Mouse (Mus musculus): ENCODE measurements at regions not wholly inside any gene's neighbourhood (a gene's known extent, or its start where the extent isn't known, plus 50 kb on each side); places are given as distances from the start of the nearest gene placed in this dataset.
"Not testable (repeated sequence)": the region's sequence is repeated elsewhere in the genome, so short reads cannot be mapped to it uniquely, and the experiment has no call there.

DNA sequence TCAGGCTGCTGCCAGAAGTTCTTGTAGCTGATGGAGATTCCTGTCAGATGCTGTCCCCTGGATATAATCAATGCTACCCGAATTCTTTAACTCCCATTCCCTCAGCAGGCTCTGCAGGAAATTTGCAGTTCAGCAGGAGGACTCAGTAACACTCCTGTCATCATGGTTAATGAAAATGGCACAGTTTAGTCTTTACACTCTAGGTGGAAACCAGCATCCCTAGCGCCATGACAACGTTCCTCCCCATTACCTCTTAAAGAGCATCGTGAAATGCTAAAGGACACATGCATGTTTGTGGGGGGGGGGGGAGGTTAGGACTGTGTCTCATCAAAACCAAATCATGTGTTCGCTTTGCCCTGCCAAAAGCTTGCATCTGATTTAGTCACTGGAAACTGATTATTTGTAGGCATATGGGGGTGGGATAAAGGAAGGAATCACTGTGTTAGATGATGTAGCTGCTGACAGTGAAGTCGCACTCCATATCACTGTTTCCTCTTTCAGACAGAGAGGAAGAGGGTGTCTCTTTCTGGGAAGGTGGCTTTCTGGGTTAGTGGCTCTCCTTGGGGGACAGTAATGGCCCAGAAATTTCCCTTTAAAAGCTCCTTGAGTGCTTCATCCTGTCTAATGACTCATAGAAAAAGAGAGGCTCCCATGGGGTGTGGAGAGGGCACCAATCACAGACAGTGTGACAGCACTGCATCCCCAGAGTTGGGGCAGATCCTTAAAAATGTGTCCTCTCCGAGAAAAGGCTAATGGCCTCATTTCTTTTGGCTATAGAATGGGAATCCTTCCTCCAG is 351.5 kb downstream of the Plekhb2 start:
- 78% methylated on average over 7 of the region's 7 CpGs for WGBS
- H3K4me1 ChIP-seq = no peaks in the 10 kb centered on the region
- no peak for ATAC-seq (ENCODE audit: insufficient number of reproducible peaks, insufficient read depth, low FRiP score, low TSS enrichment, low read depth)
- no peak overlapping the region for H3K9ac ChIP-seq
- H3K27ac ChIP-seq = no peak overlapping the region
- H3K9me3 ChIP-seq = no peaks in the 10 kb centered on the region
- no peak overlapping the region for H3K4me3 ChIP-seq
- no peaks in the 10 kb centered on the region for H3K36me3 ChIP-seq
- no peaks in the 10 kb centered on the region for H3K27me3 ChIP-seq
- H3K4me2 ChIP-seq = no peak overlapping the region

DNA sequence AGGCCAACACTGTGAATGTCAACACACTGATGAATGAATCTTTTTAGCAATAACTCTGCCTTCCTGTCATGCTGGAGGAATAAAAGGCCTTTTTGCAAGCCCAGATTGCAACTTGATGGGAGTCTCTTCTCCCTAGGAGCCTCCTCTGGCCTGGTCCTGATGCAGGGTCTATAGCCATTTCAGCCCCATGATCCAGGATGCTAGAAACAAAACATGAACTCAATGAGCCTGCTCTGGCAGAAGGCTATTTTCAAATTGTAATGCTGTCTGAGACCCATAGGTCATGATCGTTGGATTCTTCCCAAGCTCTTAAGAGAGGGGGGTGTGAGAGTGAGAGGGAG is 352.1 kb downstream of the Plekhb2 start:
- no peak overlapping the region for H3K4me2 ChIP-seq
- ATAC-seq (ENCODE audit: insufficient number of reproducible peaks, insufficient read depth, low FRiP score, low TSS enrichment, low read depth) = no peak
- H3K27me3 ChIP-seq = no peaks in the 10 kb centered on the region
- H3K4me3 ChIP-seq = no peak overlapping the region
- H3K27ac ChIP-seq = no peak overlapping the region
- H3K9me3 ChIP-seq = no peaks in the 10 kb centered on the region
- H3K9ac ChIP-seq = no peak overlapping the region
- 79% methylated on average over 1 of the region's 1 CpGs for WGBS
- H3K4me1 ChIP-seq = no peaks in the 10 kb centered on the region
- H3K36me3 ChIP-seq = no peaks in the 10 kb centered on the region

DNA sequence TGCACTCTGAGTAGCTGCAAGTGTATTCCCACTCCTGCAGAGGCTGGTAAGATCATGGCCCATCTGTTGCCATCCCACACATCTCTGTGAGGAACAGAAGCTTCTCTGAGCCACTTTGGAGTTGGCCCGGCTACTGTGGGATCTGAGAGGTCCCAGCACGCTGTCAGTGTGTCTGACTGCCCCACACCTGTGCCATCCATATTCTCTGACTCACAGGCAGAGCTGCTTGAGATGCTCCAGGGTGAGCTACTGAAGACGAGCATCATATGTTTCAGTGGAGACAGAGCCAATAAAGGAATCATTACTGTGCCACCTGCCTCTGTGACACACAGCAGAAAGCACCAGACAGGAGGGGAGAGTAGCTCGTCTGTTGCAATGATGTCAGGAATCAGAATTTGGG is 352.8 kb downstream of the Plekhb2 start:
- Histone ChIP-seq H3K4me1 (no peaks in the 10 kb centered on the region), H3K4me2 (no peak overlapping the region), H3K4me3 (no peak overlapping the region), H3K27me3 (no peaks in the 10 kb centered on the region), H3K9me3 (no peaks in the 10 kb centered on the region), H3K27ac (no peak overlapping the region), H3K9ac (no peak overlapping the region), H3K36me3 (no peaks in the 10 kb centered on the region)
- ATAC-seq (ENCODE audit: insufficient number of reproducible peaks, insufficient read depth, low FRiP score, low TSS enrichment, low read depth) = no peak
- whole genome bisulfite sequencing = 77% methylated on average over 4 of the region's 4 CpGs

DNA sequence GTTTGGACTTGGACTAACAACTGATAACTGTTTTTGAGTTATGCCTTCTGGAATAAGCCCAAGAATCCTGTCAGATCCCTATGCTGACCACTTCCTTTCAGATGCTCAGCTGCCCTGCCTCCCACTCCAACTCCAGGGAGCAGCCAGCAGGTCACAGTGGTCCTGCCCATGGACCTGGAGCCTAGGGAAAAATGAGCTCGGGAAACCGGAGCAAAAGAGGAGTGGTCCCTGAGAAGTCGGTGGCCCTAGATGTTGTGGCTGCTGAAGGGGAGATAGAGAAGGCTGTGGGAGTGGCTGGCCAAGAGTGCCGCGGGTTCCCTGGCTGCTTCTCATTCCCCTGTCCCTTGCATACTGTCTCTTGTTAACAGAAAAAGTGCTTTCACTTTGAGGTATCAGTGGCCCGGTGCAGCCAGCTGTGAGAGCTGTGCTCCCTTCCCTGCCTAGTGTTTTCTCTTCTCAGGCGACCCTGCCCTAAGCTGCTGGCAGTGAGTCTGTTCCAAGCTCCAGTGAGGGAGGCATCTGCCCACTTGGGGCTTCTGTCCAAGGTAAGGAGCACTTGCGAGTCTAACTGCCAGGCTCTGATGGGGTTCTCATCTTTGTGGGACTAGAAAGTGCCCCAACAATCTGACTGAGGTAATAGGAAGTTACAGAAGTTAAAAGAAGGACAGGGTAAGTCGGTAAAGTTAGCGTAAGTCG is 357.2 kb downstream of the Plekhb2 start:
- no peak for ATAC-seq (ENCODE audit: insufficient number of reproducible peaks, insufficient read depth, low FRiP score, low TSS enrichment, low read depth)
- no peaks in the 10 kb centered on the region for H3K36me3 ChIP-seq
- no peaks in the 10 kb centered on the region for H3K4me1 ChIP-seq
- no peak overlapping the region for H3K27ac ChIP-seq
- 73% methylated on average over 11 of the region's 11 CpGs for WGBS
- no peaks in the 10 kb centered on the region for H3K9me3 ChIP-seq
- H3K27me3 ChIP-seq = no peaks in the 10 kb centered on the region
- no peak overlapping the region for H3K9ac ChIP-seq
- H3K4me2 ChIP-seq = no peak overlapping the region
- H3K4me3 ChIP-seq = no peak overlapping the region

DNA sequence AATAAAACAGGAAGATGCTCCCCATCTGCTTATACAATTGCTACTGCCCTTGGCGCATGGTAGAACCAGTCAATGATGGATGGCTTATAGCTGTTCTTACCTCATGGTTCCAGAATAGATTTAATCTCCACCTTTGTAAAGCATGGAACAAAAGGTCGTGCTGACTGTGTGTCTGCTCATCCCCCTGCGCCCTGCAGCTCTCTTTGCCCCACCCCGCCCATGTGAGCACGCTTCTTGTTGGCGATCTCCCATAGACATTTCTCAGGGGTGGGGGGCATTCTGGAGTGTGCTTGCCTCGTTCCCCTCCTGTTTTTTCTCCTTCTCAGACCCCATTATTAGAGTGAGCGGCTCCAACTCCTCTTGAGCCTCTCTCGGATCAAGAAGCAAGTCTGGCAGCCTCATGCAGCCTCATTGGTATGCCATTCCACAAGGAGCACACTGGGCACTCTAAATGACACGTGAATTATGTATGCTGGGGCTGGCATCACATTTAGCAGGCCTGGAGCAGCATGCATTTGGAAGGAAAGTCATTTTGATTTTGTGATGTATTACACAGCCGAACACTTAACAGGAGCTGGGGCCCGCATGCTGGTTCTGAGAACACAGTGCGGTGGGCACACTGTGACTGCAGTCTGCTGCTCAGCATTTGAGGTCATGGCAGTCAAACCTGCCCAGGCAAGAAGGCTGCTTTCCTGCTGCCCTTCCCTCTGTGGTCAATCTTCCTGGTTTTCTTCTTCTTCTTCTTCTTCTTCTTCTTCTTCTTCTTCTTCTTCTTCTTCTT is 362.5 kb downstream of the Plekhb2 start:
- no peaks in the 10 kb centered on the region for H3K36me3 ChIP-seq
- H3K9me3 ChIP-seq = no peaks in the 10 kb centered on the region
- H3K4me2 ChIP-seq = no peak overlapping the region
- H3K9ac ChIP-seq = no peak overlapping the region
- no peaks in the 10 kb centered on the region for H3K4me1 ChIP-seq
- ATAC-seq (ENCODE audit: insufficient number of reproducible peaks, insufficient read depth, low FRiP score, low TSS enrichment, low read depth) = no peak
- WGBS = 79% methylated on average over 13 of the region's 13 CpGs
- no peak overlapping the region for H3K4me3 ChIP-seq
- H3K27me3 ChIP-seq = no peaks in the 10 kb centered on the region
- H3K27ac ChIP-seq = no peak overlapping the region

DNA sequence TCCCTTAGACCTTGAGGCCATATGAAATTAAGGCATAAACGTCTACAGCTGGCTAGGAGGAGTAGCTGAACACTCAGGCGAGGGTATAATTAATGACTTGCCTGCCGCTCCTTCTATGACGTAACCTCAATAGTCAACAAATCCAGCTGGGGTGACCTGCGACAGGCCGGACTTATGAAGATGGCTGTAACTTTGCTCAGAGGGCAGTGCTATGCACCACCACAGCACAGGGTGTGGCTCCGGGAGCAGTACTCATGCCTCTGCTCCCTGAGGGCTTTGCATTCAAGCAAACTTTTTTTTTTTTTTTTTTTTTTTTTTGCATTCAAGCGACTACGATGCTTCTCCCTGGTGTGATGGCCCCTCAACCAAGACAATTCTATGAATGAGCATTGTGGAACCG is 364.1 kb downstream of the Plekhb2 start:
- no peak overlapping the region for H3K27ac ChIP-seq
- ATAC-seq (ENCODE audit: insufficient number of reproducible peaks, insufficient read depth, low FRiP score, low TSS enrichment, low read depth) = no peak
- no peaks in the 10 kb centered on the region for H3K36me3 ChIP-seq
- H3K4me2 ChIP-seq = no peak overlapping the region
- H3K9me3 ChIP-seq = no peaks in the 10 kb centered on the region
- WGBS = 67% methylated on average over 10 of the region's 10 CpGs
- no peaks in the 10 kb centered on the region for H3K27me3 ChIP-seq
- no peaks in the 10 kb centered on the region for H3K4me1 ChIP-seq
- H3K4me3 ChIP-seq = no peak overlapping the region
- no peak overlapping the region for H3K9ac ChIP-seq

DNA sequence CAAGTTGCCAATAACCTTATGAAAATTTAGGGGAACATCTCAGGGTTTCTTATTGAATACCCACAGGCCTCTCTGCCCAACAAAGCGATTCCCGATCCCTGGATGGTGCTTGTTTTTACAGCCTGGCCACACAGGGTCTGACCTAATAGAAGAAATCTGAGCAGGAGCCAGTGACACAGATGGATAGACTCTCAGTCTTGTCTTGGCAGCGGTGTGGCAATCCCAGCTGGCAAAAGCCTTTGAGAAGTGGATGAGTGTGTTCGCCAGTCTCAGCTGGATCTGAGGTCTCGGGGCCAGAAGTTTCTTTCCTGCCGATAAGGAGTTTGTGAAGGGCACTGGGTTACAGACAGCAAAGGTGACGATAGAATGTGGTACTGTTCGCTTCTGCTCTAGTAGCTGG is 366.6 kb downstream of the Plekhb2 start:
- Histone ChIP-seq H3K36me3 (no peaks in the 10 kb centered on the region), H3K4me1 (no peaks in the 10 kb centered on the region), H3K27ac (no peak overlapping the region), H3K27me3 (no peaks in the 10 kb centered on the region), H3K9ac (no peak overlapping the region), H3K9me3 (no peaks in the 10 kb centered on the region), H3K4me3 (no peak overlapping the region), H3K4me2 (no peak overlapping the region)
- WGBS = 91% methylated on average over 8 of the region's 8 CpGs
- no peak for ATAC-seq (ENCODE audit: insufficient number of reproducible peaks, insufficient read depth, low FRiP score, low TSS enrichment, low read depth)

DNA sequence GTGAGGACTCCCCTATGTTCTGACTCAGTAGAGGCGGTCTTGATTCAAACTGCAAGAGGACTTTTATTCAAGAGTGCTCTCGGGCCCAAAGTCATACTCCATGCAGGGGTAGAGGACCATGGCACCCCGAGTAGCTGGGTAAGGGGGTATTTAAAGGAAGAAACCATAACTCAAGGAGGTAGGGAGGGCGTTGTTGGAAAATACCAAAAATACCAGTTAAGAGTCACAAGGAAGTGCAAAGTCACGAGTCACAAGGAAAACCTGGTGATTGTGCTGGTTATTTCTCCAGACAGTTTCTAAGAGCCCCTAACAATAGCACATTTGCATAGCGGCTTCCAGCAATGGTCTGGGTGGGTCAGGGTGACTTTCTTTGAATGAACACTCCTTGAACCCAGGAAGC is 370.4 kb downstream of the Plekhb2 start:
- not testable (repeated sequence) for H3K9me3 ChIP-seq; H3K4me3 ChIP-seq; ATAC-seq (ENCODE audit: insufficient number of reproducible peaks, insufficient read depth, low FRiP score, low TSS enrichment, low read depth); H3K4me2 ChIP-seq; H3K36me3 ChIP-seq; H3K27ac ChIP-seq; H3K27me3 ChIP-seq; H3K4me1 ChIP-seq; H3K9ac ChIP-seq
- WGBS = 83% methylated on average over 6 of the region's 6 CpGs

DNA sequence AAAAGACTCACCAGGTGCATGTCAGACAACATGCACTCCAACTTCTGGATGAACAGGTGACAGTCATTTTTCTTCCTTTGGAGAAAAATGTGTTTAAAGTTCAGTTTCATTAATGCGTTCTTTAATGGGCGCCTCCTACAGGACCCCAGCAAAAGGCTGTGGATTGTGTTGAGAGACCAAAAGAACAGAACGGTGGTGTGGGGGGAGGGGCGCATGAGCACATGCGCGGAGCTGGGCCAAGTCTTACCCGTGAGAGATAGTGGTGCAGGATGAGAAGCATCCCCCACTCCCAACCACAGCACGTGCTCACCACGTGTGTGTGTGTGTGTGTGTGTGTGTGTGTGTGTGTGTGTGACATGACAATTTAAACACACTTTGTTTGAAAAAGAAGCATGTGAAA is 371.0 kb downstream of the Plekhb2 start:
- no peak for ATAC-seq (ENCODE audit: insufficient number of reproducible peaks, insufficient read depth, low FRiP score, low TSS enrichment, low read depth)
- H3K4me1 ChIP-seq = no peaks in the 10 kb centered on the region
- H3K4me2 ChIP-seq = no peak overlapping the region
- H3K36me3 ChIP-seq = no peaks in the 10 kb centered on the region
- no peaks in the 10 kb centered on the region for H3K9me3 ChIP-seq
- H3K27me3 ChIP-seq = no peaks in the 10 kb centered on the region
- H3K27ac ChIP-seq = no peak overlapping the region
- WGBS = 80% methylated on average over 9 of the region's 9 CpGs
- no peak overlapping the region for H3K4me3 ChIP-seq
- H3K9ac ChIP-seq = no peak overlapping the region

DNA sequence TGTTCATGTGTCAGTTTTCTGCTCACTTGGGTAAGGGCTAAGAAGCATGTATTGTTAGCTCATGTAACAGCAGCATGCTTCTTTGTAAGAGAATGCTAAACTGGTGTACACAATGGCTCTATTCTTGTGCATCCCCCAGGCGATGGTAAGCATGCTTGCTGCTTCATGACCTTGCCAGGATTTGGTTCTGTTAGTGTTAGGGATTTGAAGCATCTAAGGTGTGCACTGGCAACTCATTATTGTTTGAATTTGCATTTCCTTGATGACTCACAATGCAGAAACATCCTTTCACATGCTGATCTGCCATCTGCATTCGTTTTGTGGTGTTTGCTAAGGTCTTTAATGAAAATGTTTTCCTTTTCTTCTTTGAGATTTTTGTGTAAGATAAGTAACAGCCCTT is 382.8 kb downstream of the Plekhb2 start:
- Histone ChIP-seq H3K9ac (no peak overlapping the region), H3K4me3 (no peak overlapping the region), H3K27ac (no peak overlapping the region), H3K27me3 (no peaks in the 10 kb centered on the region), H3K36me3 (no peaks in the 10 kb centered on the region), H3K4me1 (peaks cover 6% of the 10 kb centered on the region; the same call in 1 of the 2 replicates), H3K4me2 (no peak overlapping the region), H3K9me3 (no peaks in the 10 kb centered on the region)
- ATAC-seq (ENCODE audit: insufficient number of reproducible peaks, insufficient read depth, low FRiP score, low TSS enrichment, low read depth) = no peak
- WGBS = 25% methylated on average over 2 of the region's 2 CpGs

DNA sequence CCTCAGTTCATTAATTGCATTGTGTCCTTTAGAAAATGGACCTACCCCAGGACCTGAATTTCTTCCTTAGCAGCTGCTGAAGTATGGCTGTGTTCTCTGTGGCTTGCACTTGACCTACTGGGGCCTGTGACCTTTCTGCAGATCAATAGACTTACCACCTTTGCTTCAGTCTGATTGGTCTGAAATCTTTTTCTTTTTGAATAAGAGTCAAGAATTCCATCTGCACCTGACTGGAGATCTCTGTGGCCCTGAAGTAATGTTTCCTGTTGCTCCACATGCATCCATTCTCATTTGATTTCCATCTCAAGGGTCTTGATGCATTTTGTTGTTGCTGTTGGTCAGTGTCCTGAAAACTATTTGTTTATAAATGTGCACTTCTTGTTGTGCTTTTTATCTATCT is 388.4 kb downstream of the Plekhb2 start:
- Histone ChIP-seq H3K27me3 (no peaks in the 10 kb centered on the region), H3K9ac (no peak overlapping the region), H3K36me3 (no peaks in the 10 kb centered on the region), H3K4me2 (no peak overlapping the region), H3K27ac (no peak overlapping the region), H3K4me1 (no peaks in the 10 kb centered on the region), H3K4me3 (no peak overlapping the region), H3K9me3 (no peaks in the 10 kb centered on the region)
- no peak for ATAC-seq (ENCODE audit: insufficient number of reproducible peaks, insufficient read depth, low FRiP score, low TSS enrichment, low read depth)

DNA sequence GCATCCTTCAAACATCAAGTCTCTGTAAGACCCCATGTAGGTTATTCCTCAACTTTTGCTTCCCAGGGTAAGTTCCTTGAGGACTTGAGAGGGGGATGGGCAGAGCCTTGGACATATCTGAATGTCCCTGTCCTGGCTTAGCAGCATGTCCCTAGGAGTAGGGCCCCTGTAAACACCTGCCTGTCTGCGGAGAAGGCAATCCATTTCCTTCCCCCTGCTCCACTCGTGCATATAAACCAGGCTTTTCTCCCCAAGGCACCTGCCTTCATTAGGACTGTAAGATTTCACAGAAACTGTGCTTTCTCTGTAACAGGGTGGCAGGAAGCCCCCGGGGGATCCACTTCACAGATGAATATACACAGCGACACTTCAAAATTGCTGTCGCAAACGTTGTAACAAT is 393.1 kb downstream of the Plekhb2 start:
- Histone ChIP-seq H3K27me3 (no peaks in the 10 kb centered on the region), H3K9ac (no peak overlapping the region), H3K4me3 (no peak overlapping the region), H3K4me1 (no peaks in the 10 kb centered on the region), H3K9me3 (no peaks in the 10 kb centered on the region), H3K36me3 (no peaks in the 10 kb centered on the region), H3K4me2 (no peak overlapping the region), H3K27ac (no peak overlapping the region)
- ATAC-seq (ENCODE audit: insufficient number of reproducible peaks, insufficient read depth, low FRiP score, low TSS enrichment, low read depth) = no peak
- 62% methylated on average over 6 of the region's 6 CpGs for WGBS
